Mouse (Mus musculus) limb, embryonic 15.5 days (tissue): ENCODE measurements at regions not wholly inside any gene's neighbourhood (a gene's known extent, or its start where the extent isn't known, plus 50 kb on each side); places are given as distances from the start of the nearest gene placed in this dataset.

Source experiments
- ATAC-seq: fragments of 200-750 bp; cut with Nextera tagmentation; 2 replicates; pipeline ENCODE4 v1.8.0; 2017; ENCODE audit warnings: low read depth, moderate TSS enrichment; ENCODE audit not compliant: insufficient number of reproducible peaks, low FRiP score, low TSS enrichment
- H3K27ac ChIP-seq: fragments of 300-500 bp; sonication (generic); 2 replicates; pipeline ENCODE4 v1.5.1; 2015; ENCODE audit warnings: moderate library complexity, mild to moderate bottlenecking, inconsistent platforms
- H3K27me3 ChIP-seq: fragments of 300-500 bp; sonication (generic); 2 replicates; pipeline ENCODE4 v1.6.1; 2015; ENCODE audit warnings: inconsistent platforms
- H3K36me3 ChIP-seq: fragments of 300-500 bp; sonication (generic); 2 replicates; pipeline ENCODE4 v1.6.1; 2015; ENCODE audit warnings: inconsistent platforms
- H3K4me1 ChIP-seq: fragments of 300-500 bp; sonication (generic); 2 replicates; pipeline ENCODE4 v1.6.1; 2015; ENCODE audit warnings: inconsistent platforms
- H3K4me2 ChIP-seq: fragments of 300-500 bp; sonication (generic); 2 replicates; pipeline ENCODE4 v1.6.1; 2015; ENCODE audit warnings: mild to moderate bottlenecking, inconsistent platforms
- H3K4me3 ChIP-seq: fragments of 300-500 bp; sonication (generic); 2 replicates; pipeline ENCODE4 v1.5.1; 2015; ENCODE audit warnings: mild to moderate bottlenecking, inconsistent platforms
- H3K9ac ChIP-seq: fragments of 300-500 bp; sonication (generic); 2 replicates; pipeline ENCODE4 v1.6.1; 2015; ENCODE audit warnings: inconsistent platforms
- H3K9me3 ChIP-seq: fragments of 300-500 bp; sonication (generic); 2 replicates; pipeline ENCODE4 v1.6.1; 2016; ENCODE audit warnings: inconsistent platforms
- WGBS: fragments of 180-500 bp; shearing (Covaris S2); methylation state at CpG from one replicate; pipeline ENCODE4 v1.1.7; 2015; 5-methylcytosine and 5-hydroxymethylcytosine counted together

DNA sequence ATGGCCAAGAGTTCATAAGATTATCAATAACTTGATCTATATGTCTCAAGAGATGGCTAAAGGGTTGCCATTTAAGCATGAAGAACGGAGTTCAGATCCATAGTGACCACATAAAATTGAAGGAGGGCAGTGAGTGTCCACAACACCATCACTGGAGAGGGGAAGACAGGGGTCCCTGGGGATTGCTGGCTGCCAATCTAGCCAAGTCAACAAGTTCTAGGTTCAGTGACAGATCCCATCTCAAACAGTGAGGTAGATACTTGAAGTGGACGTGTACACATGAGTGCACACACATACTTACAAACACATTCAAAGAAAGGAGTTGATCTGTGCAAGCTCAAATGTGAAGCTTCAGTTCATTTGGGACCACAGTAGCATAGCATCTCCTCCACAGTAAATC lies 471.8 kb upstream of the Atp11b start:
- H3K4me3 ChIP-seq, result no peak overlapping the region
- H3K4me1 ChIP-seq, result no peaks in the 10 kb centered on the region
- no peak overlapping the region for H3K27ac ChIP-seq
- H3K36me3 ChIP-seq, result no peaks in the 10 kb centered on the region
- 83% methylated on average over 2 of the region's 2 CpGs for WGBS
- H3K27me3 ChIP-seq, result no peaks in the 10 kb centered on the region
- no peak overlapping the region for H3K9ac ChIP-seq
- no peaks in the 10 kb centered on the region for H3K9me3 ChIP-seq
- H3K4me2 ChIP-seq, result no peak overlapping the region
- ATAC-seq, result no peak

DNA sequence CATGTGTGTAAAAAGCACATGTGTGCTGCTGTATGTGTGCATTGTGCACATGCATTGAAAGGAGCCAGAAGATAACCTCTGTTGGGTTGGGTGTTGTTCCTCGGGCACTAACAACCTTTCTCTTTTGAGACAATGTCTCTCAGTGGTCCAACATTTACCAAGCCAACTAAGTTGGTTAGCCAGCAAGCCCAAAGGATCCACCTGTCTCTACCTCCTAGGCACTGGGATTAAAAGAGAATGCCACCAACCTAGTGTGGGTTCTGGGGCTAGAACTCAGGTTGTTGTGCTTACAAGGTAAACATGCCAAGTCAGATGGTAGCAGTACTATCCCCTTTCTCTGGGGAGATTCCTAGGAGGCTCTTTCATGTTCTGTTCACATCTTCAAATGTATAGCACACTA lies 459.1 kb upstream of the Atp11b start:
- Histone ChIP-seq H3K36me3 (no peaks in the 10 kb centered on the region), H3K4me1 (no peaks in the 10 kb centered on the region), H3K4me2 (no peak overlapping the region), H3K27me3 (no peaks in the 10 kb centered on the region), H3K27ac (no peak overlapping the region), H3K9ac (no peak overlapping the region), H3K9me3 (no peaks in the 10 kb centered on the region), H3K4me3 (no peak overlapping the region)
- 76% methylated on average over 1 of the region's 1 CpGs for WGBS
- no peak for ATAC-seq

DNA sequence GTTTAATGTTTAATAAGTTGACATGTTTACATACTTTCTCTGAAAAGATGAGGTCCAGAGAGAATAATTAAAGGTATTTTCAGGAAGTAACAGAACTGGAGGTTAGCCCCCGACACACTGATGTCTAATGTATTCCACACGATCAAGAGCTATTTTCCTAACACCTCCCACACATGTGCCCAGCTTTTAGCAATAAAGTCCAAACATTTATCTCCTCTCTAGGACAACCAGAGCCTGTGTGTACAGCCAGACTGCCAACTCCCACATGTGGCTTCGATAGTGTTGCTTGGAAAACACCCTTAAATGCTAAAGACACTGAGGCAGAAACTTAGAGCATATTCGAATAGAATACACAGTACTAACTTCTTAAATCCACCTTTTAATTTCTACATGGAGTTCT lies 458.2 kb upstream of the Atp11b start:
- WGBS, result 45% methylated on average over 4 of the region's 4 CpGs
- H3K27ac ChIP-seq, result no peak overlapping the region
- no peaks in the 10 kb centered on the region for H3K9me3 ChIP-seq
- H3K9ac ChIP-seq, result no peak overlapping the region
- H3K4me1 ChIP-seq, result no peaks in the 10 kb centered on the region
- no peak overlapping the region for H3K4me3 ChIP-seq
- H3K27me3 ChIP-seq, result no peaks in the 10 kb centered on the region
- no peaks in the 10 kb centered on the region for H3K36me3 ChIP-seq
- no peak for ATAC-seq
- H3K4me2 ChIP-seq, result no peak overlapping the region

DNA sequence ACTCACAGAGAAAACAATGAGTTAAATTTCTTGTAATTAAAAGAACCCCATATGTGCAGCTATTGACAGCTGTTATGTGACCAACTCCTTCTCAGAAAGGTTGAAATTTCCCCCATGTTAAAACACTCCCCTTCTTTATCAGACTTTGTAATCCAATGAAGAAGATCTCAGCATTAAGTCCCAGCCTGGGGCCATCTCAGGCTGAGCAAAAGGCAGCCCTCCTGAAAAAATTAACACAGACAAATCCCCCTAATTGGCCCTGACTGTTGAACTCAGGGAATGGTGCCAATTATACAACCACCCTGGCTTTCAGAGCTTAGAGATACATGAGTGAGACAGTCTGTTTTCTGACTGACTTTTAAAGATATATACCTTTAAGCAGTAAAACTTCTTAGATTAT lies 454.9 kb upstream of the Atp11b start:
- Histone ChIP-seq H3K27ac (no peak overlapping the region), H3K36me3 (no peaks in the 10 kb centered on the region), H3K4me1 (no peaks in the 10 kb centered on the region), H3K9ac (no peak overlapping the region), H3K4me2 (no peak overlapping the region), H3K9me3 (no peaks in the 10 kb centered on the region), H3K4me3 (no peak overlapping the region), H3K27me3 (no peaks in the 10 kb centered on the region)
- ATAC-seq, result no peak

DNA sequence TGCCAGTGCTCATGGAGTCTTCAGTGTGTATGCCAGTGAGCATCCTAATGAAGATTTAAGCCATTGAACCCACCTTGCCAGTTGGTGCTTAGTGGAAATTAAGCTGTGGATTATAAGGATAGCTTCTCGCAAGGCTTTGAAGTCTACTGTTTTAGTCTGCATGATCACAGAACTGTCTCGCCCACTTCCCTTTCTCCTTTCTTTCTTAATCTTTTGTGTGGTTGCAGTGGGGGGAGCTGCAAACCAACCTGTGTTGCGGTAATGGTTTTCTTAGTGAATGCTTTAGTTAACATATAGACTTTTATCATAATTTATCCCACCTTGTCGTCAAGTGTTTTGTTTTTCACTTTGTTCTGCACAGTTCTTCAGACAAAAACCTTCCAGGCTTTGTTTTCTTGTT lies 447.9 kb upstream of the Atp11b start:
- Histone ChIP-seq H3K9me3 (no peaks in the 10 kb centered on the region), H3K4me2 (no peak overlapping the region), H3K9ac (no peak overlapping the region), H3K4me1 (no peaks in the 10 kb centered on the region; the same call in 1 of the 2 replicates), H3K27me3 (no peaks in the 10 kb centered on the region), H3K36me3 (no peaks in the 10 kb centered on the region), H3K4me3 (no peak overlapping the region), H3K27ac (no peak overlapping the region)
- ATAC-seq, result no peak
- 90% methylated on average over 4 of the region's 4 CpGs for WGBS

DNA sequence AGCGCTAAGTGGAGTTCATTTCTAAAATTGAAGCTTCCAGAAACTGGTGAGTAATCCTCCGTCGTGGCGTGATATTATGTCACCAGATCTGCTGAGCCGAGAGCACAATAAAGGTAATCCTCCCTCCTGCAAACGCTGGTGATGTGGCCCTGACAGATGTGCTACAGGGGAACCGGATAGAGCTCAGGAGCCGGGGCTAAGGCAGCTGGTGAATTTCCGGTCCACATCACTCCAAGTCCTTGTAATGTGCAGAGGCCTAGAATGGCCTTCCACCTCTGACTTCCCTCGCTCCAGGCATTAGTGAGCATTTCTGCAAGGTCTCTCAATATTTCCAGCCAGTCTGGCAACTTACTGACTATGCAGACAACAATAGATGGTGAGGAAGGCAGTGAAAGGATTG lies 439.7 kb upstream of the Atp11b start:
- 56% methylated on average over 10 of the region's 10 CpGs for WGBS
- no peak for ATAC-seq
- Histone ChIP-seq H3K4me3 (no peak overlapping the region), H3K9me3 (no peaks in the 10 kb centered on the region), H3K4me1 (peaks cover 3% of the 10 kb centered on the region; the same call in 1 of the 2 replicates), H3K27me3 (no peaks in the 10 kb centered on the region), H3K36me3 (no peaks in the 10 kb centered on the region), H3K27ac (no peak overlapping the region), H3K9ac (no peak overlapping the region), H3K4me2 (no peak overlapping the region)

- no peak overlapping the region for H3K27ac ChIP-seq
- H3K4me2 ChIP-seq, result no peak overlapping the region
- H3K27me3 ChIP-seq, result no peaks in the 10 kb centered on the region
- no peak for ATAC-seq
- H3K9me3 ChIP-seq, result no peaks in the 10 kb centered on the region
- no peak overlapping the region for H3K4me3 ChIP-seq
- H3K9ac ChIP-seq, result no peak overlapping the region
- no peaks in the 10 kb centered on the region for H3K36me3 ChIP-seq
- H3K4me1 ChIP-seq, result peaks cover 3% of the 10 kb centered on the region; the same call in 1 of the 2 replicates
- 65% methylated on average over 6 of the region's 6 CpGs for WGBS
Measured at GRCm38 (mm10) chr3:35315162-35315561, 438.7 kb upstream of the Atp11b start.

- no peak for ATAC-seq
- 38% methylated on average over 13 of the region's 13 CpGs for WGBS
- no peak overlapping the region for H3K9ac ChIP-seq
- no peak overlapping the region for H3K4me2 ChIP-seq
- H3K4me1 ChIP-seq, result peaks cover 11% of the 10 kb centered on the region
- no peaks in the 10 kb centered on the region for H3K9me3 ChIP-seq
- H3K27ac ChIP-seq, result no peak overlapping the region
- H3K36me3 ChIP-seq, result no peaks in the 10 kb centered on the region
- no peak overlapping the region for H3K4me3 ChIP-seq
- H3K27me3 ChIP-seq, result peaks cover 9% of the 10 kb centered on the region; the same call in 1 of the 2 replicates
Measured at GRCm38 (mm10) chr3:35318348-35318747, 435.6 kb upstream of the Atp11b start.

DNA sequence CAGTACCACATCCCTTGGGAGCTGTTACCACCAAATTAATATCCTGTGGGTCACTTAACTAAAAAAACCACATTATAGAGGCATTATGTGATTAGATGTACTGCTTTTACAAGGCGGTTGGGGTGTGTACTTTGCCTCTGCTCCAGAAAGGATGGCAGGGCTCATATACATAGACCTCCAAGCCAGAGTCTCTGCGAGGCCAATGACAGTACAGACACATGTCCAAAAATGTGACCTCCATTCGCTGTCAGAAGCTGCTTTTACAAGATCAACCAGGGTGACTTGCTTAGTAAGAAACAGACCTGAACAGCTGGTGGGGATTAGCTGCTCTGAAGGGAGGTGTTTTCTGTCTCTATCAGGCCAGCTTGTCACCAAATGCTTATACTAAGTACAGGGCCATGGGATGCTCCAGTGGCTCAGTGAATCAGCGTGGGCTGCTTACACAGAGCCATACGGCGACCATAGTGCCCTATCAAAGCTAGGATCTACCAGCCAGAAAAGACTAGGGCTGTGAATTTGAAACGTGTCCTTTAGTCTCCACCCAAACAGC lies 433.0 kb upstream of the Atp11b start:
- Histone ChIP-seq H3K4me1 (peaks cover 11% of the 10 kb centered on the region), H3K27me3 (peaks cover 9% of the 10 kb centered on the region; the same call in 1 of the 2 replicates), H3K4me3 (no peak overlapping the region), H3K27ac (no peak overlapping the region), H3K36me3 (no peaks in the 10 kb centered on the region), H3K9me3 (no peaks in the 10 kb centered on the region), H3K9ac (no peak overlapping the region), H3K4me2 (no peak overlapping the region)
- no peak for ATAC-seq
- WGBS, result 29% methylated on average over 7 of the region's 7 CpGs

GRCm38 (mm10) chr3:35321991-35322390 lies 431.9 kb upstream of the Atp11b start:
- ATAC-seq, result no peak
- H3K9me3 ChIP-seq, result no peaks in the 10 kb centered on the region
- peaks cover 9% of the 10 kb centered on the region; the same call in 1 of the 2 replicates for H3K27me3 ChIP-seq
- no peak overlapping the region for H3K4me2 ChIP-seq
- H3K36me3 ChIP-seq, result no peaks in the 10 kb centered on the region
- no peak overlapping the region for H3K9ac ChIP-seq
- peaks cover 11% of the 10 kb centered on the region for H3K4me1 ChIP-seq
- H3K4me3 ChIP-seq, result no peak overlapping the region
- WGBS, result 70% methylated on average over 2 of the region's 2 CpGs
- no peak overlapping the region for H3K27ac ChIP-seq

DNA sequence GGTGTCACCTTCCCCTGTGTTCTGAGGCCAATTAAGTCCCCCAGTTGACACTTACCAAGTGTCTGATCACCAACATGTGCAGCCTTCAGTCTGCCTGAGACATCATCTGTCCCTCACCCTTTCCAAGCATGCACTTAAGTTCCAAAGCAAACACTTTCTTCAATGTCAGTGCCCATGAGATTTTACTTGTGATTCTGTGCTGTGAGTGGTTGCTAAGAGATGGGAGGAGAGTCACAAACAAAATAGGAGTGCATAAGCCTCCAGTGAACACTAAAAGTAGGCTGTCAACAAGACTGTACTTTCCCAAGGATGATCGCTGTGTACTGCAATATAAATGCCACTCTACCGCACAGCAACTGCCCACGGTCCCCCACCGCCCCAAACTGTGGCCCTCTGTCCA lies 431.0 kb upstream of the Atp11b start:
- H3K9ac ChIP-seq, result no peak overlapping the region
- no peaks in the 10 kb centered on the region for H3K36me3 ChIP-seq
- H3K27me3 ChIP-seq, result peaks cover 9% of the 10 kb centered on the region; the same call in 1 of the 2 replicates
- H3K4me1 ChIP-seq, result peaks cover 11% of the 10 kb centered on the region
- no peak overlapping the region for H3K27ac ChIP-seq
- no peak overlapping the region for H3K4me2 ChIP-seq
- no peaks in the 10 kb centered on the region for H3K9me3 ChIP-seq
- WGBS, result 72% methylated on average over 4 of the region's 4 CpGs
- H3K4me3 ChIP-seq, result no peak overlapping the region
- ATAC-seq, result no peak

DNA sequence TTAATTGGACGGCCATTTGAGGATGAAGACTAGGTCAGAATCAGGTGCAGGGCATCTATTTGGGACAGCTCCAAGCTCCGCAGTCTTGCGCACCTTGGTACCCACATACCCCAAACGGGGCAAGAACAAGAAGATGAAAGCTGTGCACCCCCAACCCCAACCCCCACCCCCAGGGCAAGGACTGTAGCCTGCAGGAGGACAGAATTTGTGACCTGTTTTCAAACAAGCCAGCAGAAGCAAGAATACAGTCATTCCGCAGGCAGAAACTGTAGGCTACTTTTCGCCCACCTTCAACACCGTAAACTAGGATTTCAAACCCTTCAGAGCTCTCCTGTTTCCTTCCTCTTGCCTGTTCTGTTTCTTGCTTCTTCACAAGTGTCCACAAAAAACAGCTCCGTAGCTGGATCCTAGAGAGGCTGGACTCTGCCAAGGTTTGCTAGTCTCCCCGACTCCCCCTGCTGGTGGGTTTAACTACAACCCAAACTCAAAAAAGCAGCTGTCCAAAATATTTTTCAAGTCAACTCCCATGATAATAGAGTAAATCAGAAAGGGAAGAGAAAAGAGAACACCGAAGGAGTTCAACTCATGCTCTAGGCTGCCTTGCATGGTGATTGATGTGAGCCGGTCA lies 430.3 kb upstream of the Atp11b start:
- Histone ChIP-seq H3K36me3 (no peaks in the 10 kb centered on the region), H3K27ac (no peak overlapping the region), H3K9me3 (no peaks in the 10 kb centered on the region), H3K9ac (no peak overlapping the region), H3K4me3 (no peak overlapping the region), H3K27me3 (peaks cover 9% of the 10 kb centered on the region; the same call in 1 of the 2 replicates), H3K4me1 (peaks cover 8% of the 10 kb centered on the region), H3K4me2 (no peak overlapping the region)
- 60% methylated on average over 11 of the region's 11 CpGs for WGBS
- no peak for ATAC-seq

DNA sequence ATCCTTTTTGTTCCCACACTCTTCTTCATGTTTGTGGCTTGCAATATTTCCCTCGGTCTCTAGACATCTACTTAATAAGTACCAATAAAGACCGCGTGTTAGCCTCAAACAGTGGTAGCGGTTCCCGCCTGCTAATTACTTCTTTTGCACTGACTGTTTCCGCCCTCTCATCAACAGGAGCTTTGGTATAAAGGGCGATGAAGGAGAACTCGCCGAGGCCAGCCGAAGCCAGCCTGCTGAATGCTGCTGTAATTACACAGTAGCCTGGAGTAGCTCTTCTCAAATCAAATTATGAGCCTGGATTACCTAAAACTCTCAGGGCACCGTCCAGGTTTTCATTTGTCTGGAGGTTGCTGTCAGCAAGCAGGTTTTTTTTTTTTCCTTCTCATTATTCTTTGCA lies 429.7 kb upstream of the Atp11b start:
- Histone ChIP-seq H3K9me3 (no peaks in the 10 kb centered on the region), H3K27me3 (peaks cover 9% of the 10 kb centered on the region; the same call in 1 of the 2 replicates), H3K4me1 (peaks cover 8% of the 10 kb centered on the region), H3K36me3 (no peaks in the 10 kb centered on the region), H3K27ac (no peak overlapping the region), H3K4me3 (no peak overlapping the region), H3K4me2 (no peak overlapping the region), H3K9ac (no peak overlapping the region)
- WGBS, result 25% methylated on average over 11 of the region's 11 CpGs
- ATAC-seq, result no peak
